Comparison of ENCODE assay signal across 14 mouse cellular contexts in the genomic region with DNA sequence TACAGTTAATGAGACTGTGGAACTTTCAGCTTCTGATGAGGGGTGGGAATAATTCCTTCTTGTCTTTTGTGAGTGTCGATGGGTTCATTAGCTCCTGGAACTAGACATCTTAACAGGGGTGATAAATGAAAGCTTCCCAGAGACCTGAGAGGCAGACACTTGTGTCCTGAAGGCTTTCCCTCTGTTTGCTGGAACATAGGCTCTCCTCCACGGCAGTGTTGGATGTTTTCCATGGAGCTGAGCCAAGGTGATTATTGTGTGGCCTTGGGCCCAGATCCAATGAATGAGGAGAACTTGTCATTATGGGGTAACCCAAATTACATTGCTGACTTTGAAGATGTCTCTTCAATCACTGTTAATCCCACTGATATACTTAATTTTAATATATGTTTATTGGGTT.
A peak's percentile ranks its signal among the peaks of the same experiment; 100 is the strongest.
DNase-seq lines count a peak whose midpoint lies in the region; ATAC-seq and TF ChIP-seq lines count a peak whose summit lies in the region.
"Had no signal": no experiment of that assay in that cellular context is flagged by ENCODE, and none has a peak within 500 bp of the region (broad histone marks: within the 10 kb centered on the region; RNA-seq: fewer than 3 reads in every experiment).

No protein-coding gene starts in this region.

- H3K27me3 ChIP-seq in forebrain, postnatal 0 days (ENCODE audit: insufficient read depth, low read length), result no peaks in the 10 kb centered on the region
- no peaks in the 10 kb centered on the region for H3K27me3 ChIP-seq in forebrain, embryonic 11.5 days (ENCODE audit: control insufficient read depth, insufficient read depth, low read length)
- H3K27me3 ChIP-seq: heart, embryonic 15.5 days had no signal

- H3K4me1 ChIP-seq in forebrain, postnatal 0 days (ENCODE audit: insufficient read depth), result no peaks in the 10 kb centered on the region
- no peaks in the 10 kb centered on the region for H3K4me1 ChIP-seq in forebrain, embryonic 11.5 days (replicated peaks; ENCODE audit: control insufficient read depth, insufficient read depth, low read length)
- H3K4me1 ChIP-seq: heart, embryonic 15.5 days had no signal

- no peak overlapping the region for H3K27ac ChIP-seq in forebrain, postnatal 0 days (ENCODE audit: low read depth, low read length)
- H3K27ac ChIP-seq in forebrain, embryonic 11.5 days (ENCODE audit: low read depth, low read length), result no peak overlapping the region
- H3K27ac ChIP-seq: heart, embryonic 15.5 days; kidney, postnatal 0 days; left cerebral cortex, adult 2 months had no signal

- DNase-seq in forebrain, postnatal 0 days, result peak; percentile 57
- no peak for DNase-seq in forebrain, embryonic 11.5 days (ENCODE audit: low spot score)
- DNase-seq in layer of hippocampus, postnatal 10 days (ENCODE audit: low spot score in 2 of 2), result peak; percentile 8 to 25
- DNase-seq in layer of hippocampus, postnatal 36 days, result no peak
- DNase-seq in adrenal gland, adult (ENCODE audit: inconsistent age in 2 of 2, low spot score in 1 of 2), result peak; percentile 76 to 93
- DNase-seq in brain, adult 2 months (ENCODE audit: low read depth, low spot score), result peak; percentile 10
- DNase-seq in MN1 (ENCODE audit: low spot score), result no peak
- DNase-seq in yolk sac, embryonic 10.5 days (ENCODE audit: low spot score), result no peak
- DNase-seq: thymus, postnatal 14 days had no signal

- no peak for TF ChIP-seq CTCF in forebrain, postnatal 0 days (IDR thresholded peaks at IDR 0.05; ENCODE audit: low read depth)

- ATAC-seq in forebrain, postnatal 0 days, result peak; percentile 32; the same call in 1 of the 2 replicates
- no peak for ATAC-seq in forebrain, embryonic 11.5 days (replicated peaks; ENCODE audit: low FRiP score)

- WGBS in forebrain, postnatal 0 days, result 20% methylated on average over 2 of the region's 2 CpGs
- WGBS in forebrain, embryonic 11.5 days, result 61% methylated on average over 2 of the region's 2 CpGs

- no peaks in the 10 kb centered on the region for H3K9me3 ChIP-seq in forebrain, postnatal 0 days (ENCODE audit: low read length)
- no peaks in the 10 kb centered on the region for H3K9me3 ChIP-seq in forebrain, embryonic 11.5 days (ENCODE audit: control insufficient read depth, low read length)
- H3K9me3 ChIP-seq: heart, embryonic 15.5 days had no signal

- no peak overlapping the region for H3K4me2 ChIP-seq in forebrain, postnatal 0 days (ENCODE audit: low read depth)
- H3K4me2 ChIP-seq in forebrain, embryonic 11.5 days (ENCODE audit: low read depth, low read length, severe bottlenecking), result no peak overlapping the region
- H3K4me2 ChIP-seq: heart, embryonic 15.5 days; liver, embryonic 11.5 days had no signal

- no peak overlapping the region for H3K4me3 ChIP-seq in forebrain, postnatal 0 days (ENCODE audit: low read depth, low read length)
- no peak overlapping the region for H3K4me3 ChIP-seq in forebrain, embryonic 11.5 days (ENCODE audit: low read depth, low read length)
- H3K4me3 ChIP-seq: heart, embryonic 15.5 days; left cerebral cortex, adult 2 months; myocyte had no signal

- H3K36me3 ChIP-seq in forebrain, postnatal 0 days (ENCODE audit: insufficient read depth), result no peaks in the 10 kb centered on the region
- no peaks in the 10 kb centered on the region for H3K36me3 ChIP-seq in forebrain, embryonic 11.5 days (ENCODE audit: control insufficient read depth, insufficient read depth, low read length)
- H3K36me3 ChIP-seq: heart, embryonic 15.5 days had no signal

- no peak overlapping the region for H3K9ac ChIP-seq in forebrain, postnatal 0 days
- no peak overlapping the region for H3K9ac ChIP-seq in forebrain, embryonic 11.5 days (ENCODE audit: low read length)
- H3K9ac ChIP-seq: heart, embryonic 15.5 days had no signal

Comparison
In these comparisons a context has a peak if more than half of its experiments do, and no peak if none do; other contexts are left out.
1. DNase-seq: peak in forebrain, postnatal 0 days (single experiment), layer of hippocampus, postnatal 10 days (2 of 2), adrenal gland, adult (2 of 2) and brain, adult 2 months (single experiment); none in forebrain, embryonic 11.5 days (single experiment), layer of hippocampus, postnatal 36 days (0 of 2), MN1 (single experiment) and yolk sac, embryonic 10.5 days (single experiment).